Comparison of ENCODE assay signal across 18 mouse cellular contexts in genomic region chr1:24470633-24471032, GRCm38 (mm10).
A peak's percentile ranks its signal among the peaks of the same experiment; 100 is the strongest.
DNase-seq lines count a peak whose midpoint lies in the region; ATAC-seq and TF ChIP-seq lines count a peak whose summit lies in the region.
"Had no signal": no experiment of that assay in that cellular context is flagged by ENCODE, and none has a peak within 500 bp of the region (broad histone marks: within the 10 kb centered on the region; RNA-seq: fewer than 3 reads in every experiment).

No protein-coding gene starts in this region.

- H3K27me3 ChIP-seq in kidney, embryonic 15.5 days, result no peaks in the 10 kb centered on the region
- H3K27me3 ChIP-seq in neural tube, embryonic 12.5 days (replicated peaks), result no peaks in the 10 kb centered on the region
- H3K27me3 ChIP-seq in myocyte (ENCODE audit: control insufficient read depth, insufficient read depth, insufficient read length), result no peaks in the 10 kb centered on the region
- H3K27me3 ChIP-seq: hindbrain, embryonic 13.5 days had no signal

- 27% methylated on average over 5 of the region's 5 CpGs for WGBS in kidney, embryonic 15.5 days
- WGBS in neural tube, embryonic 12.5 days, result 72% methylated on average over 5 of the region's 5 CpGs

- no peak overlapping the region for H3K9ac ChIP-seq in kidney, embryonic 15.5 days
- no peak overlapping the region for H3K9ac ChIP-seq in neural tube, embryonic 12.5 days
- H3K9ac ChIP-seq: hindbrain, embryonic 13.5 days had no signal

- H3K36me3 ChIP-seq in kidney, embryonic 15.5 days, result no peaks in the 10 kb centered on the region
- H3K36me3 ChIP-seq in neural tube, embryonic 12.5 days, result no peaks in the 10 kb centered on the region
- no peaks in the 10 kb centered on the region for H3K36me3 ChIP-seq in myocyte (ENCODE audit: control insufficient read depth, insufficient read depth)
- H3K36me3 ChIP-seq: hindbrain, embryonic 13.5 days had no signal

- ATAC-seq in kidney, embryonic 15.5 days (replicated peaks; ENCODE audit: low FRiP score), result peak; percentile 62; the same call in 1 of the 2 replicates
- ATAC-seq in neural tube, embryonic 12.5 days (ENCODE audit: low FRiP score, low read depth), result peak; percentile 13; the same call in 1 of the 2 replicates
- ATAC-seq: CD4-positive, CD25-positive, alpha-beta regulatory T cell, adult 4 months; forebrain, embryonic 14.5 days; hindbrain, embryonic 16.5 days had no signal

- no peak overlapping the region for H3ac ChIP-seq in myocyte (ENCODE audit: control insufficient read depth, insufficient read length)

- no peak overlapping the region for H3K27ac ChIP-seq in kidney, embryonic 15.5 days
- H3K27ac ChIP-seq in neural tube, embryonic 12.5 days, result no peak overlapping the region
- H3K27ac ChIP-seq: hindbrain, embryonic 13.5 days had no signal

- H3K4me1 ChIP-seq in kidney, embryonic 15.5 days, result peaks cover 6% of the 10 kb centered on the region; the same call in 1 of the 2 replicates
- H3K4me1 ChIP-seq in neural tube, embryonic 12.5 days, result no peaks in the 10 kb centered on the region
- H3K4me1 ChIP-seq: hindbrain, embryonic 13.5 days had no signal

- H3K4me2 ChIP-seq in kidney, embryonic 15.5 days, result no peak overlapping the region
- H3K4me2 ChIP-seq in neural tube, embryonic 12.5 days (replicated peaks), result no peak overlapping the region
- peak overlapping the region; percentile 83 for H3K4me2 ChIP-seq in myocyte (ENCODE audit: low read depth)
- H3K4me2 ChIP-seq: heart, embryonic 11.5 days; hindbrain, embryonic 13.5 days had no signal

- no peak for TF ChIP-seq POLR2A in myocyte (IDR thresholded peaks at IDR 0.05; ENCODE audit: insufficient read length, low read depth)

- H3K79me2 ChIP-seq in myocyte (ENCODE audit: control insufficient read depth, insufficient read depth), result no peaks in the 10 kb centered on the region

- no peak overlapping the region for H3K4me3 ChIP-seq in kidney, embryonic 15.5 days (replicated peaks)
- H3K4me3 ChIP-seq in neural tube, embryonic 12.5 days, result no peak overlapping the region
- no peak overlapping the region for H3K4me3 ChIP-seq in myocyte
- H3K4me3 ChIP-seq: hindbrain, embryonic 13.5 days had no signal

- H3K9me3 ChIP-seq in kidney, embryonic 15.5 days (replicated peaks), result no peaks in the 10 kb centered on the region
- no peaks in the 10 kb centered on the region for H3K9me3 ChIP-seq in neural tube, embryonic 12.5 days
- H3K9me3 ChIP-seq: hindbrain, embryonic 13.5 days had no signal

- no peak for DNase-seq in kidney, postnatal 14 days
- no peak for DNase-seq in neural tube, embryonic 10.5 days (ENCODE audit: extremely low spot score, low spot score)
- no peak for DNase-seq in embryo, embryonic 9.5 days (ENCODE audit: extremely low spot score)
- DNase-seq: adrenal gland, adult 2 months; adrenal gland, postnatal 14 days; cerebellum, adult 11-12 months; cerebellum, adult 8-10 months; cerebellum, postnatal 10 days; cerebellum, postnatal 36 days; embryo, embryonic 11 days had no signal

TF ChIP-seq in myocyte, 11 proteins besides CTCF, POLR2A, EP300 and RAD21:
- TF ChIP-seq POLR2AphosphoS2 (IDR thresholded peaks at IDR 0.05; ENCODE audit: insufficient read length, low read depth) (no peak), MYOG (IDR thresholded peaks at IDR 0.05; ENCODE audit: control insufficient read depth in 1 of 3, insufficient read depth in 1 of 3, insufficient read length in 2 of 3, low read depth in 2 of 3) (no peak), TCF12 (IDR thresholded peaks at IDR 0.05; ENCODE audit: insufficient read depth, poor library complexity, severe bottlenecking) (no peak), USF1 (IDR thresholded peaks at IDR 0.05; ENCODE audit: low read depth) (no peak), MAX (IDR thresholded peaks at IDR 0.05; ENCODE audit: low read depth) (no peak), SRF (IDR thresholded peaks at IDR 0.05; ENCODE audit: control insufficient read depth, insufficient read length, low read depth) (no peak), TCF3 (IDR thresholded peaks at IDR 0.05; ENCODE audit: insufficient read length, low read depth) (no peak), MYOD1 (IDR thresholded peaks at IDR 0.05; ENCODE audit: control insufficient read depth in 1 of 3, insufficient read length in 2 of 3, low read depth in 2 of 3) (no peak), E2F4 (IDR thresholded peaks at IDR 0.05; ENCODE audit: insufficient read depth) (no peak), CEBPB (IDR thresholded peaks at IDR 0.05; ENCODE audit: insufficient read depth, poor library complexity, severe bottlenecking) (no peak), REST (IDR thresholded peaks at IDR 0.05; ENCODE audit: insufficient read depth, insufficient read length) (no peak)
